Mouse (Mus musculus) lung, postnatal 0 days (tissue): ENCODE results near the gene Cdh13. TPM values are rescaled to one million over a fixed set of nuclear protein-coding genes. Genes with fewer than 3 reads are reported as not detected.

ENCODE experiments used
- ATAC-seq: fragments of 200-750 bp; cut with Nextera tagmentation; 2 replicates; pipeline ENCODE4 v1.8.0; 2017; ENCODE audit warnings: moderate library complexity
- DNase-seq: peaks from one replicate; pipeline ENCODE4 v3.0.0-alpha.2; 2016; ENCODE audit warnings: low spot score
- H3K27ac ChIP-seq: fragments of 300-500 bp; sonication (generic); 2 replicates; pipeline ENCODE4 v1.5.1; 2014; ENCODE audit warnings: antibody characterized with exemption, mild to moderate bottlenecking, low read length, mixed read lengths
- H3K27me3 ChIP-seq: fragments of 300-500 bp; sonication (generic); replicated peaks from 2 replicates; pipeline ENCODE4 v1.6.1; 2014; ENCODE audit warnings: low read length, mixed read lengths; ENCODE audit not compliant: insufficient read depth
- H3K36me3 ChIP-seq: fragments of 300-500 bp; sonication (generic); 2 replicates; pipeline ENCODE4 v1.6.1; 2014; ENCODE audit warnings: low read length, mixed read lengths; ENCODE audit not compliant: insufficient read depth
- H3K4me1 ChIP-seq: fragments of 300-500 bp; sonication (generic); 2 replicates; pipeline ENCODE4 v1.6.1; 2014; ENCODE audit warnings: antibody characterized with exemption, low read depth, low read length, mixed read lengths; ENCODE audit not compliant: insufficient read depth
- H3K4me2 ChIP-seq: fragments of 300-500 bp; sonication (generic); replicated peaks from 2 replicates; pipeline ENCODE4 v1.6.1; 2014; ENCODE audit warnings: low read depth, mild to moderate bottlenecking, low read length, moderate library complexity, mixed read lengths
- H3K4me3 ChIP-seq: fragments of 300-500 bp; sonication (generic); 2 replicates; pipeline ENCODE4 v1.5.1; 2014; ENCODE audit warnings: low read depth, low read length
- H3K9ac ChIP-seq: fragments of 300-500 bp; sonication (generic); replicated peaks from 2 replicates; pipeline ENCODE4 v1.6.1; 2014; ENCODE audit warnings: low read depth, mild to moderate bottlenecking
- H3K9me3 ChIP-seq: fragments of 300-500 bp; sonication (generic); 2 replicates; pipeline ENCODE4 v1.6.1; 2016; ENCODE audit warnings: low read length, mixed read lengths
- CTCF ChIP-seq: IDR thresholded peaks from 2 replicates; pipeline ENCODE4 v1.5.1; 2016; ENCODE audit warnings: antibody characterized with exemption, mild to moderate bottlenecking
- EP300 ChIP-seq: IDR thresholded peaks from 2 replicates; pipeline ENCODE4 v1.6.1; 2016; ENCODE audit warnings: antibody characterized with exemption, mild to moderate bottlenecking, control low read depth
- WGBS: fragments of 180-500 bp; shearing (Covaris S2); extraction: QIAGEN DNeasy Blood & Tissue Kit; methylation state at CpG from one replicate; pipeline ENCODE4 v1.1.7; 2014; 5-methylcytosine and 5-hydroxymethylcytosine counted together
- polyA plus RNA-seq: library from polyadenylated mRNA; unstranded; fragments of >200 nt; fragmentation: Nextera tagmentation; extraction: Ambion mirVana; gene quantifications from 2 replicates; pipeline ENCODE4 v1.2.1, GENCODE M21; 2015

Gene Cdh13
- polyA plus RNA-seq, 1 experiment from 2014 or later, result 8.6 TPM

GRCm38 (mm10) chr8:118809660-118810059 lies 526.1 kb downstream of the Cdh13 start:
- H3K27ac ChIP-seq, result no peak overlapping the region
- WGBS, result 64% methylated on average over 6 of the region's 6 CpGs

GRCm38 (mm10) chr8:118815055-118815454 lies 531.5 kb downstream of the Cdh13 start:
- no peak overlapping the region for H3K4me3 ChIP-seq
- no peak overlapping the region for H3K4me2 ChIP-seq
- WGBS, result 71% methylated on average over 10 of the region's 10 CpGs
- DNase-seq (no peak), ATAC-seq (no peak)
- no peaks in the 10 kb centered on the region for H3K27me3 ChIP-seq
- no peaks in the 10 kb centered on the region for H3K9me3 ChIP-seq
- H3K4me1 ChIP-seq, result no peaks in the 10 kb centered on the region
- TF ChIP-seq EP300 (no peak), CTCF (no peak)
- no peaks in the 10 kb centered on the region for H3K36me3 ChIP-seq
- no peak overlapping the region for H3K27ac ChIP-seq
- no peak overlapping the region for H3K9ac ChIP-seq

More at GRCm38 (mm10) chr8:118809660-118810059, 526.1 kb downstream of the Cdh13 start:
- Histone ChIP-seq H3K4me1 (no peaks in the 10 kb centered on the region), H3K9ac (no peak overlapping the region), H3K9me3 (no peaks in the 10 kb centered on the region), H3K4me2 (no peak overlapping the region), H3K27me3 (no peaks in the 10 kb centered on the region), H3K4me3 (no peak overlapping the region), H3K36me3 (no peaks in the 10 kb centered on the region)
- ATAC-seq (no peak), DNase-seq (no peak)
- TF ChIP-seq CTCF (no peak), EP300 (no peak)

GRCm38 (mm10) chr8:118826761-118827160 lies 543.2 kb downstream of the Cdh13 start:
- WGBS, result 80% methylated on average over 4 of the region's 4 CpGs
- Histone ChIP-seq H3K4me3 (no peak overlapping the region), H3K27ac (no peak overlapping the region), H3K9me3 (no peaks in the 10 kb centered on the region), H3K27me3 (no peaks in the 10 kb centered on the region), H3K4me2 (no peak overlapping the region), H3K9ac (no peak overlapping the region), H3K36me3 (no peaks in the 10 kb centered on the region), H3K4me1 (no peaks in the 10 kb centered on the region)
- TF ChIP-seq CTCF (no peak), EP300 (no peak)
- ATAC-seq, result no peak
- no peak for DNase-seq

GRCm38 (mm10) chr8:118827726-118828125 lies 544.2 kb downstream of the Cdh13 start:
- Histone ChIP-seq H3K4me2 (no peak overlapping the region), H3K9ac (no peak overlapping the region), H3K4me3 (no peak overlapping the region), H3K27me3 (no peaks in the 10 kb centered on the region), H3K27ac (no peak overlapping the region), H3K36me3 (no peaks in the 10 kb centered on the region), H3K9me3 (no peaks in the 10 kb centered on the region), H3K4me1 (no peaks in the 10 kb centered on the region)
- 78% methylated on average over 6 of the region's 6 CpGs for WGBS
- TF ChIP-seq EP300, result no peak
- no peak for TF ChIP-seq CTCF
- ATAC-seq, result no peak
- DNase-seq, result no peak

- DNase-seq (no peak), ATAC-seq (no peak)
- Histone ChIP-seq H3K4me2 (no peak overlapping the region), H3K4me3 (no peak overlapping the region), H3K4me1 (no peaks in the 10 kb centered on the region), H3K27ac (no peak overlapping the region), H3K27me3 (no peaks in the 10 kb centered on the region), H3K9ac (no peak overlapping the region), H3K9me3 (no peaks in the 10 kb centered on the region), H3K36me3 (no peaks in the 10 kb centered on the region)
- no peak for TF ChIP-seq CTCF
- no peak for TF ChIP-seq EP300
- 45% methylated on average over 5 of the region's 5 CpGs for WGBS
Observed at GRCm38 (mm10) chr8:118830291-118830690, 546.8 kb downstream of the Cdh13 start.

- no peaks in the 10 kb centered on the region for H3K36me3 ChIP-seq
- H3K4me2 ChIP-seq, result no peak overlapping the region
- ATAC-seq (no peak), DNase-seq (no peak)
- H3K4me1 ChIP-seq, result no peaks in the 10 kb centered on the region
- 76% methylated on average over 10 of the region's 10 CpGs for WGBS
- no peak for TF ChIP-seq EP300
- no peak for TF ChIP-seq CTCF
- H3K27me3 ChIP-seq, result no peaks in the 10 kb centered on the region
- H3K4me3 ChIP-seq, result no peak overlapping the region
- no peaks in the 10 kb centered on the region for H3K9me3 ChIP-seq
- H3K9ac ChIP-seq, result no peak overlapping the region
- no peak overlapping the region for H3K27ac ChIP-seq
Observed at GRCm38 (mm10) chr8:118831026-118831425, 547.5 kb downstream of the Cdh13 start.

- Histone ChIP-seq H3K36me3 (no peaks in the 10 kb centered on the region), H3K27me3 (no peaks in the 10 kb centered on the region), H3K4me2 (no peak overlapping the region), H3K4me1 (no peaks in the 10 kb centered on the region), H3K27ac (no peak overlapping the region), H3K9ac (no peak overlapping the region), H3K9me3 (no peaks in the 10 kb centered on the region), H3K4me3 (no peak overlapping the region)
- WGBS, result 72% methylated on average over 2 of the region's 2 CpGs
- TF ChIP-seq EP300 (no peak), CTCF (no peak)
- no peak for ATAC-seq
- no peak for DNase-seq
Observed at GRCm38 (mm10) chr8:118838801-118839200, 555.3 kb downstream of the Cdh13 start.
